Mouse (Mus musculus) embryonic stem cell, embryonic (primary cell): ENCODE data around the gene Rtkn.

ENCODE experiments used
- CTCF ChIA-PET, 4 experiments: fragments of 300-600 bp in 2 of 4; fragments of 350-600 bp in 2 of 4; sonication (Branson Sonifier 250); formaldehyde crosslinking; loops; one replicate each; lab custom pipeline; 2022; ENCODE audit warnings: inconsistent platforms in 2 of 4; lab: Charles Lee
- POLR2A ChIA-PET, 4 experiments: fragments of 300-600 bp in 2 of 4; fragments of 350-600 bp in 2 of 4; sonication (Branson Sonifier 250); formaldehyde crosslinking; loops; one replicate each; lab custom pipeline; 2022; ENCODE audit warnings: antibody characterized with exemption in 4 of 4, inconsistent platforms in 1 of 4; lab: Charles Lee

Rtkn gene

GRCm38 (mm10) chr6:83140044-83140443 is 4.8 kb downstream of the Rtkn start:
- ChIA-PET CTCF (no interaction called here), POLR2A (interaction anchor here in 1 of 4 experiments (0.6 kb wide), 1 partner anchor 86 kb away, joined by 3 read pairs; the partner anchor contains the start of gene Aup1)

GRCm38 (mm10) chr6:83141636-83142035 is 6.4 kb downstream of the Rtkn start:
- ChIA-PET CTCF (interaction anchor here (0.5 to 1.8 kb wide), 7 partner anchors 9 to 316 kb away, joined by 3 to 14 read pairs (median 5); partner anchors contain the start of gene Wbp1 (in 1 of the 4)), POLR2A (interaction anchor here (0.7 to 3.4 kb wide), 19 partner anchors 11 to 1014 kb away, joined by 3 to 26 read pairs (median 4); partner anchors contain the start of genes 1700003E16Rik (in 2 of the 4), Ccdc142 (in 2 of the 4), Gm42688 (in 2 of the 4) and Wbp1 (in 2 of the 4))

GRCm38 (mm10) chr6:83142211-83142731 is 7.0 kb downstream of the Rtkn start:
- ChIA-PET POLR2A (interaction anchor here (0.5 to 3.4 kb wide), 32 partner anchors 9 to 268 kb away, joined by 3 to 26 read pairs (median 4); partner anchors contain the start of genes 1700003E16Rik (in 2 of the 4), Ccdc142 (in 2 of the 4), Gm42688 (in 2 of the 4) and Ino80b (in 2 of the 4)), CTCF (interaction anchor here (0.5 to 1.8 kb wide), 10 partner anchors 10 to 315 kb away, joined by 3 to 9 read pairs (median 4); partner anchors contain the start of genes 1700003E16Rik (in 1 of the 4), Ccdc142 (in 1 of the 4), Gm42688 (in 1 of the 4) and Wbp1 (in 1 of the 4))

GRCm38 (mm10) chr6:83142886-83143285 is 7.6 kb downstream of the Rtkn start:
- CTCF ChIA-PET: interaction anchor here in 3 of 4 experiments (0.6 to 1.8 kb wide), 11 partner anchors 9 to 225 kb away, joined by 3 to 9 read pairs (median 4); partner anchors contain the start of genes 1700003E16Rik (in 1 of the 3), Ccdc142 (in 1 of the 3), Gm42688 (in 1 of the 3) and Wbp1 (in 1 of the 3)
- POLR2A ChIA-PET: interaction anchor here (0.5 to 4.8 kb wide), 35 partner anchors 8 to 340 kb away, joined by 3 to 26 read pairs (median 4); partner anchors contain the start of genes Wbp1 (in 3 of the 4), 1700003E16Rik (in 2 of the 4), Ccdc142 (in 2 of the 4) and Gm42688 (in 2 of the 4)

- CTCF ChIA-PET: interaction anchor here in 2 of 4 experiments (0.5 to 1.5 kb wide), 4 partner anchors 14 to 431 kb away, joined by 3 to 9 read pairs (median 4); no protein-coding TSS in a partner anchor
- POLR2A ChIA-PET: interaction anchor here (0.9 to 4.8 kb wide), 23 partner anchors 8 to 172 kb away, joined by 3 to 24 read pairs (median 5); partner anchors contain the start of genes 1700003E16Rik (in 3 of the 4), Rtkn (in 3 of the 4), Wdr54 (in 3 of the 4) and Ccdc142 (in 2 of the 4)
Observed at GRCm38 (mm10) chr6:83145209-83145608, 9.9 kb downstream of the Rtkn start.

- ChIA-PET POLR2A (interaction anchor here (0.8 to 4.8 kb wide), 37 partner anchors 8 to 180 kb away, joined by 3 to 24 read pairs (median 4); partner anchors contain the start of genes 1700003E16Rik (in 3 of the 4), Dctn1 (in 3 of the 4), Rtkn (in 3 of the 4) and Wbp1 (in 3 of the 4)), CTCF (interaction anchor here in 3 of 4 experiments (0.5 to 1.9 kb wide), 7 partner anchors 10 to 431 kb away, joined by 3 to 9 read pairs (median 3); partner anchors contain the start of genes 1700003E16Rik (in 1 of the 3) and Wdr54 (in 1 of the 3))
Observed at GRCm38 (mm10) chr6:83145805-83146204, 10.5 kb downstream of the Rtkn start.

GRCm38 (mm10) chr6:83147280-83147679 is 12.0 kb downstream of the Rtkn start:
- POLR2A ChIA-PET: interaction anchor here in 3 of 4 experiments (1.0 to 4.8 kb wide), 18 partner anchors 9 to 179 kb away, joined by 3 to 24 read pairs (median 6); partner anchors contain the start of genes Wbp1 (in 3 of the 3), 1700003E16Rik (in 2 of the 3), Dctn1 (in 2 of the 3) and Rtkn (in 2 of the 3)
- CTCF ChIA-PET: interaction anchor here in 3 of 4 experiments (0.6 to 1.9 kb wide), 6 partner anchors 10 to 42 kb away, joined by 3 to 8 read pairs (median 3); partner anchors contain the start of gene Dctn1 (in 1 of the 3)

GRCm38 (mm10) chr6:83151721-83152120 is 16.5 kb downstream of the Rtkn start:
- POLR2A ChIA-PET: interaction anchor here in 3 of 4 experiments (0.8 to 2.4 kb wide), 12 partner anchors 8 to 37 kb away, joined by 3 to 13 read pairs (median 3); partner anchors contain the start of genes Wbp1 (in 2 of the 3) and Rtkn (in 1 of the 3)
- CTCF ChIA-PET: interaction anchor here in 2 of 4 experiments (0.9 to 1.9 kb wide), 6 partner anchors 9 to 311 kb away, joined by 3 to 9 read pairs (median 4); no protein-coding TSS in a partner anchor

- POLR2A ChIA-PET: interaction anchor here in 2 of 4 experiments (0.7 to 2.4 kb wide), 9 partner anchors 8 to 571 kb away, joined by 3 to 13 read pairs (median 5); partner anchors contain the start of gene Wbp1 (in 1 of the 2)
- CTCF ChIA-PET: interaction anchor here (0.5 to 1.9 kb wide), 9 partner anchors 9 to 1318 kb away, joined by 3 to 10 read pairs (median 4); partner anchors contain the start of gene Dctn1 (in 2 of the 4)
Observed at GRCm38 (mm10) chr6:83153038-83153437, 17.8 kb downstream of the Rtkn start.

- ChIA-PET POLR2A (interaction anchor here in 2 of 4 experiments (1.0 to 2.4 kb wide), 6 partner anchors 9 to 39 kb away, joined by 4 to 13 read pairs (median 5); partner anchors contain the start of gene Wbp1 (in 1 of the 2)), CTCF (interaction anchor here in 3 of 4 experiments (0.5 to 1.0 kb wide), 5 partner anchors 9 to 1318 kb away, joined by 3 to 10 read pairs (median 4); partner anchors contain the start of gene Dctn1 (in 1 of the 3))
Observed at GRCm38 (mm10) chr6:83153485-83153884, 18.2 kb downstream of the Rtkn start.

GRCm38 (mm10) chr6:83155552-83156238 is 20.4 kb downstream of the Rtkn start:
- ChIA-PET CTCF (interaction anchor here in 3 of 4 experiments (0.6 to 1.5 kb wide), 21 partner anchors 9 to 649 kb away, joined by 3 to 9 read pairs (median 3); partner anchors contain the start of genes Ccdc142 (in 1 of the 3), Dctn1 (in 1 of the 3), Gm42688 (in 1 of the 3) and Wbp1 (in 1 of the 3)), POLR2A (interaction anchor here (0.7 to 2.8 kb wide), 30 partner anchors 10 to 341 kb away, joined by 3 to 24 read pairs (median 4); partner anchors contain the start of genes Ccdc142 (in 3 of the 4), Gm42688 (in 3 of the 4), Wbp1 (in 2 of the 4) and Aup1 (in 1 of the 4))

- CTCF ChIA-PET: interaction anchor here (0.6 to 1.5 kb wide), 19 partner anchors 9 to 161 kb away, joined by 3 to 9 read pairs (median 3); partner anchors contain the start of genes Ccdc142 (in 1 of the 4), Dctn1 (in 1 of the 4), Gm42688 (in 1 of the 4) and Wbp1 (in 1 of the 4)
- POLR2A ChIA-PET: interaction anchor here (0.5 to 2.8 kb wide), 31 partner anchors 9 to 342 kb away, joined by 3 to 24 read pairs (median 4); partner anchors contain the start of genes Ccdc142 (in 3 of the 4), Gm42688 (in 3 of the 4), Wbp1 (in 3 of the 4) and Aup1 (in 1 of the 4)
Observed at GRCm38 (mm10) chr6:83156259-83156684, 21.0 kb downstream of the Rtkn start, which contains the start of the genes Wdr54 and 1700003E16Rik. Gene Wdr54 (minus strand): TSS chr6:83156397. Gene 1700003E16Rik (plus strand): TSS chr6:83156404.

GRCm38 (mm10) chr6:83159456-83159855 is 24.2 kb downstream of the Rtkn start:
- CTCF ChIA-PET: interaction anchor here (0.6 to 2.1 kb wide), 25 partner anchors 9 to 965 kb away, joined by 3 to 11 read pairs (median 3); partner anchors contain the start of gene Wbp1 (in 1 of the 4)

GRCm38 (mm10) chr6:83161442-83161841 is 26.2 kb downstream of the Rtkn start:
- POLR2A ChIA-PET: interaction anchor here in 3 of 4 experiments (0.8 to 2.3 kb wide), 20 partner anchors 8 to 164 kb away, joined by 3 to 8 read pairs (median 5); partner anchors contain the start of genes Rtkn (in 2 of the 3), Mob1a (in 1 of the 3), Mthfd2 (in 1 of the 3) and Wbp1 (in 1 of the 3)
- CTCF ChIA-PET: interaction anchor here in 3 of 4 experiments (0.9 to 8.9 kb wide), 25 partner anchors 8 to 244 kb away, joined by 3 to 80 read pairs (median 5); partner anchors contain the start of genes Aup1 (in 1 of the 3), Ccdc142 (in 1 of the 3), Gm42688 (in 1 of the 3) and Rtkn (in 1 of the 3)

More at GRCm38 (mm10) chr6:83159456-83159855, 24.2 kb downstream of the Rtkn start:
- POLR2A ChIA-PET: interaction anchor here in 3 of 4 experiments (0.6 to 2.7 kb wide), 9 partner anchors 14 to 532 kb away, joined by 3 to 6 read pairs (median 3); partner anchors contain the start of gene Wbp1 (in 1 of the 3)
